Mouse (Mus musculus): Measurements from ENCODE around the gene Lyrm2.

Gene Lyrm2

GRCm38 (mm10) chr4:32799966-32800576 is at the start of gene Lyrm2:
Lyrm2 (plus strand) TSS chr4:32800253.
- WGBS = under 1% methylated on average over 53 of the region's 53 CpGs

GRCm38 (mm10) chr4:32750711-32751110 is 49.3 kb upstream of the Lyrm2 start:
- WGBS = 48% methylated on average over 1 of the region's 1 CpGs

GRCm38 (mm10) chr4:32757430-32757829 is 42.6 kb upstream of the Lyrm2 start:
- 52% methylated on average over 2 of the region's 2 CpGs for WGBS

- 86% methylated on average over 7 of the region's 7 CpGs for WGBS
Observed at GRCm38 (mm10) chr4:32767471-32767870, 32.6 kb upstream of the Lyrm2 start.

- WGBS = 88% methylated on average over 10 of the region's 10 CpGs
Observed at GRCm38 (mm10) chr4:32768046-32768445, 32.0 kb upstream of the Lyrm2 start.

GRCm38 (mm10) chr4:32770284-32770810 is 29.7 kb upstream of the Lyrm2 start:
- 96% methylated on average over 7 of the region's 7 CpGs for WGBS

GRCm38 (mm10) chr4:32779996-32780395 is 20.1 kb upstream of the Lyrm2 start:
- WGBS = 97% methylated on average over 4 of the region's 4 CpGs

- 86% methylated on average over 1 of the region's 1 CpGs for WGBS
Observed at GRCm38 (mm10) chr4:32787110-32787509, 12.9 kb upstream of the Lyrm2 start.

- 85% methylated on average over 4 of the region's 4 CpGs for WGBS
Observed at GRCm38 (mm10) chr4:32789020-32789419, 11.0 kb upstream of the Lyrm2 start.

GRCm38 (mm10) chr4:32798976-32799375 is 1.1 kb upstream of the Lyrm2 start:
- WGBS = 97% methylated on average over 4 of the region's 4 CpGs

- WGBS = 3% methylated on average over 9 of the region's 9 CpGs
Observed at GRCm38 (mm10) chr4:32800577-32801170, 621 bp downstream of the Lyrm2 start.

- WGBS = 79% methylated on average over 5 of the region's 5 CpGs
Observed at GRCm38 (mm10) chr4:32817478-32817877, 17.4 kb downstream of the Lyrm2 start.

GRCm38 (mm10) chr4:32820676-32821075 is 20.6 kb downstream of the Lyrm2 start:
- 98% methylated on average over 3 of the region's 3 CpGs for WGBS

- WGBS = 55% methylated on average over 8 of the region's 8 CpGs
Observed at GRCm38 (mm10) chr4:32824254-32824653, 24.2 kb downstream of the Lyrm2 start.

- 60% methylated on average over 7 of the region's 7 CpGs for WGBS
Observed at GRCm38 (mm10) chr4:32826925-32827324, 26.9 kb downstream of the Lyrm2 start.

- WGBS = 94% methylated on average over 10 of the region's 10 CpGs
Observed at GRCm38 (mm10) chr4:32828385-32829077, 28.5 kb downstream of the Lyrm2 start.

- WGBS = 83% methylated on average over 10 of the region's 10 CpGs
Observed at GRCm38 (mm10) chr4:32829316-32829715, 29.3 kb downstream of the Lyrm2 start.

- 51% methylated on average over 17 of the region's 17 CpGs for WGBS
Observed at GRCm38 (mm10) chr4:32833494-32834282, 33.6 kb downstream of the Lyrm2 start.

GRCm38 (mm10) chr4:32834541-32834940 is 34.5 kb downstream of the Lyrm2 start:
- 57% methylated on average over 3 of the region's 3 CpGs for WGBS

GRCm38 (mm10) chr4:32836071-32836470 is 36.0 kb downstream of the Lyrm2 start:
- whole genome bisulfite sequencing = 67% methylated on average over 9 of the region's 9 CpGs

GRCm38 (mm10) chr4:32838401-32838800 is 38.3 kb downstream of the Lyrm2 start:
- WGBS = 82% methylated on average over 3 of the region's 3 CpGs
